Mouse (Mus musculus) kidney, postnatal 14 days (tissue): ENCODE results near the gene Agpat2.

ENCODE experiments used
- DNase-seq: peaks from one replicate; pipeline ENCODE4 v3.0.0; 2022; ENCODE audit warnings: mixed read lengths

Agpat2 gene

DNA sequence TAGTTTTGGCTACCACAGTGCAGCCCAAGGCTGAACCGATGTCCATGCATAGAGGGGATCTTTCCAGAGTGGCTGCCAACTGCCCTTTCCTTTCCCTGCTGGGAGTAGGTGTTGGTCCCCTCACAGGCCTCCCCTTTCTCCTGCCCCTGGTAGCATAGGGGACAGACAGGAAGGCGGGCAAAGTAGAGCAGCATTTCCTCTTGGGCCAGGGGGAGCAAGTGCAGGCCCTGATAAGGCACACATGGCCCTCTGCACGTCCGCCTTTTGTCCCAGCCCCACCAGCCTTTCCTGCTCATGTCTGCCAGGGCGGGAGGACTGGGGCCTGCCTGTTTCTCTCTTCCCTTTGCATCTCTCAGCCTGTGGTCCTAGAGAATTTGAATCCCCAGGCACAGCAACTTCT is 32.4 kb downstream of the Agpat2 start:
- peak; percentile 79 for DNase-seq

DNA sequence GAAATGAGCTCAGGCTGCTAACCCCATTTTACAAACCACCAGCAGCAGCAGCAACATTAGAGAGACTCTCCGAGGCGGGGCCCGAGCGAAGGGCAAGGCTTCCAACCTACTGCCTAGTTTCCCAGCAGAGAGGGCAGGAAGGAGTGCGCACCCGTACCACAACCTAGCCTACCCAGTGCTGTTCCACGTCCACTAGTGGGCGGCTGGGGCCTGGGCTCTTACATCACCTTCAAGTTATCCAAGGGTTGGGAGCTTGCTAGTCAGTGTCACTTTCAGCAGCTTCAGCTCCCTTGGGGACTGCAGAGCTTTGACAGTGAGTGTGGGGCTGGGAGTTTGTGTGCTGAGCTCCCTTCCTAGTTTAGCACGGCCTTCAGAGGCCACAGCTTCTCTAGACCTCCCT is 32.8 kb downstream of the Agpat2 start:
- DNase-seq: peak; percentile 59

DNA sequence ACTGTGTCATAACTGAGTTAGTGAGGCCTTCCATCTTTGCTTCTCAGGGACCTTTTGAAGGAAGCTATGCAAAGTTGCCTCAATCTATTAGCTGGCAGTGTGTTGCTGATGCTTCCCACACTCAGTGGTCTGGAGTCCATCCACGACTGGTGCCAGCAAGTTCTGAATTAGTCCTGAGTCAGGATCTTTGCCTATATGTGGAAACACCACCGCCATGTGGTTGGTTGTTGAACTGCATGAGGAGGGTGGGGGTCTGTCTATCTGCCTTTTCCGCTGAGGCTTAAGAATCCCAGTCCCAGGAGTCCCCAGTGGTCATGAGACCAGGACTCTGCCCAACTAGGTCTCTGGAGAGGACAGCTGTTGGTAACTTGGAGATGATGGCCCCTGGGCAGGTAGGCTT is 34.2 kb downstream of the Agpat2 start:
- peak; percentile 78 for DNase-seq

DNA sequence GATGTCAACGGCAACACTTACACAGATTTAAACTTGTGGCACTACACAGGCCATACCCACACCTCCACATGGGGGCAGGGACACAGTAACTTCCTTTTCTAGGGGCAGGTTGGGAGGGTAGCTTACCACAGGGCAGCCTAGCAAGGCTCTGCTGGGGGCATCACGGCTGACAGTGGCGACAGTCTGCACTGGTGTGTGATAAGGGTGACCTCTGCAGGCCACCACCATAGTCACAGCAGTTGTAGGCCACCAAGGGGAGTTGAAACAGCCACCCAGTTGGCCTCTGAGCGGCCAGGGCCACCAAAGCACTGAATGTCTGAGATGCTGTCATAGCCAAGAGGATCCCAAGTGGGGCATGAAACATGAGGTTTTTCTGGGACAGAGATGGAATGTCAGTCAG is 38.0 kb downstream of the Agpat2 start:
- DNase-seq: peak; percentile 69

DNA sequence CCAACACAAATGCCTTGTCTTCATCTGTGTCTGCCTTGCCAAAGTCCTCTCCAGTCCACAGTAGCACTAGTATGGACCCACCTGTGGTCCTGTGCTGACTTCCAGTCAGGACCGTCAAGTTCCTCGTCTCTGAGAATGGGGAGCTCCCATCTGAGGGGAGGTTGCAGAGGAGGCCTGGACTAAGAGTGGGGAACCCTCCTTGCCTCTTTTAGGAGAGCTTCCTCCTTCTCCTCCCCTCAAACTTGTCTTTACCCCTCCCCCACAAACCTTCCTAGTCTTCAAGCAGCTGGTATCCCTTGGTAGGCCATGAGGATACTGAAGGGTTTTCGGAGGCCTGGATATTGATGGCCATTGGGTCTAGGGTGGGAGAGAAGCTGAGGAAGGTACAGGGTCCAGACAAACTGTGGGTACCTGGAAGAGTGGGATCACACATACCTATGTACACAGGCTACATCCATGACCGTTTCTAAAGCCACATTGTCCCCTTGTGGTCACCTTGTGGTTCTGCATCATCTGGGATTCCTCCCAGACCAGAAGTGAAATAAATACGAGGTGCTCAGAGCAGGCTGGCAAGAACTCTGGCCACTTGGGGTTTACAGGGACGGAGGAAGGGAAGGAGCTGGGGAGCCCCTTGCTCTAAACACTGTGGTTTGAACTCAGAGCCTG is 42.7 kb downstream of the Agpat2 start:
- peak; percentile 71 for DNase-seq

DNA sequence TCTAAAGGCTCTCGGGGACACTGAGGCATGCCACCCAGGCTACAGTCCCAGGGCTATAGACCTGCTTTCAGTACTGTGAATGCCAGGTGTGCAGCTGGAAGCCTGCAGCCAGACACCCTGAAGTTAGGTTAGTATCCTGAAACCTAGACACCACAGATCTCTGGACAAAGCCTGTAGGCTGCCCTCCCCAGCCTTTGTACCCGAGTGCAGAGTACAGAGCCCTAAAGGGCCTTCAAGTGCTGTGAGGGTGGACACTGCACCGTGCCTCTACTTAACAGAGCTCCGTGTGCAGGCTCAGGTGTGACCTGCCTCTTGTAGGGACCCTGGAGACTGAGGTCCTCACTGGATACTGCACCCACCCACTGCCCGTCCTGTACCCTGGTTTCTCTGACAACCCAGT is 43.7 kb downstream of the Agpat2 start:
- DNase-seq: no peak

DNA sequence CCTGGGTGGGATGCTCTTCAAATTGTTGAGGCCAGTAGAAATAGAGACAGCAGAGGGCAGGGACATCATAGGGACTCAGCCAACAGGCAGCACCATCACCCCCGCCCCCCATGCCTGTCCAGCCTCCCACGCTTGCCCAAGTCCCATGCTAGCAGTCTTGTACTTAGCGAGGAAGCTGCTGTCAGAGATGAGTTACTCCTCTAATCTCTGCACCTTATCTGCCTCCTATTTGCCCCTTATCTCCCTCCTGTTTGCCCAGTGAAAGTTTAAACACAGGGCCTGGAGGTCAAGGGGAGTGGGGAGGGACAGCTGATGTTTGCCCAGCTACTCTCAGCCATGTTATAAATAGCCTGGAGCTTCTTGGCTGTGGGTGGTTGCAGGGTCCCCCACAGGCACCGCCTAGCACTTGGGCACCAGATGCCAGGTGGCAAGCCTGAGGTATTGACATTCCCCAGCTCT is 47.7 kb downstream of the Agpat2 start:
- no peak for DNase-seq

DNA sequence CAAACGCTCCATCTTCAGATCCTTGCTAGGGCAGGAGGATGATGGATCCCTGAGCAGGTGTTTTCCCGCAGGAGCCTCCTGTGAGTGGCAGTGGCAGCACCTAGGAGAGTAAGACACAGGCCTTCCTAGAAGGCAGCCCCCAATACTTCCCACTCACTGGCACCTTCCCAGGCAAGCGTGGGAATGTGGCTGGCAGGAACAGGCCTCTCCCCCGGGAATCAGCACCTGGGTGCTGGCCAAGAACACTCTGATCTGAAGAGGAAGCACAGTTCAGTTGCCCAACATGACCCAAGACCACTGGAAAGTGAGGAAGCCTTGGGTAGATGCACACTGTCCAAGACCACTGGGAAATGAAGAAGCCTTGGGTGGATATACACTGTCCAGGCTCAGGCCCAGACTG is 49.1 kb downstream of the Agpat2 start:
- peak; percentile 56 for DNase-seq

DNA sequence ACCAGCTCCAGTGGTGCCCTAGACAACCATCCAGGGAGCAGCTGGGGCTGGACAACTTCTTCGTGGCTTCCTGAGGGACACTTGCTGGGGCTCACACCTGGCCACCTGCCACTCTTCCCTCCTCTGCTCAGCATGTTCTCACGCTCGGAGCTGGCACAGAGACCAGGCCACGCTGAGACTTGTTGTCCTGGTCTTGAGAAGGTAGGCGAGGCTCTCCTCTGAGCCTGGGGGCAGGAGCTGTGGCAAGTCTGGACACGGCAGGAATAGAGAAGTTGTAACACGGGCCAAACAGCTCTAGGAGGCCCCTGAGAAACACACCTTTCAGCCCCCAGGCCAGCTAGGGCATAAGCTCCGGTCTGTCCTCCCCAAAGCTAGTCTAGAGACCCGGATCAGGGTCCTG is 50.3 kb downstream of the Agpat2 start:
- no peak for DNase-seq

DNA sequence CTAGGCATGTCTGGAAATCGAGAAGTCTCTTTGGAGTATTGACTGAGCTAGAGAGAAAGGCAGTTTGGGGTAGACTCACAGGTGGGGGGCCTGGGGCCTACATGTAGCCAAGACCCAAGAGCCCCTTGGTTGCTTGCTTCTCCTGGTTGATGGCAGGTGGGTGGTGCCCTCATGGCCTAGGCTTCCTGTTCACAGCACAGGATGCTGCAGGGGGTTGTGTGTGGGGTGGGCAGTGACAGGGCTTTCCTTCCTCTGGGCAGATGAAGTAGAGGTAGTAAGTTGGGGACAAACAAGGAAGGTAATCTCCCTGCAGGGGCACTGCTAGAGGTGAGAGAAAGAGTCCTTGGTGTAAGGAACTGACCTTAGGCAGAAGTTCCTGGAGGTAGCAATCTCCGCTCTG is 52.2 kb downstream of the Agpat2 start:
- DNase-seq: no peak

DNA sequence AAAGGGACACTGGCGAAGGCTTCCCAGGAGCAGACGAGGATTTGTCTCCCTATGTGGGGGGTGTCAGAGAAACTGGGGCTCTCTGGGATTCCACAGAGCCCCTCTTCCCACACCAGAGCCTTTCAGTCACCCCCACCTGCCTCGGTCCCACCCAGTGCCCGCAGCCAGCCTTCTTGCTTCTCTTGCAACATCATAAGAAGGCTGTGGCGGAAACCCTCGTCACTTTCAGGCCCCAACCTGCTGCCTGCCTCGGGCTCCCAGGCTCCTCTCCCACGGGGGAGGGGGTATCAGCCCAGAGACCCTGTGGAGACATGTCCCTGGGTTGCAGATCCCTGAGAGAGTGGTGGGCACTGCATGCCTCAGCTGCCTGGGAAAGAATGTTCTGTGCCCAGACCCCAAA is 52.8 kb downstream of the Agpat2 start:
- DNase-seq: no peak

DNA sequence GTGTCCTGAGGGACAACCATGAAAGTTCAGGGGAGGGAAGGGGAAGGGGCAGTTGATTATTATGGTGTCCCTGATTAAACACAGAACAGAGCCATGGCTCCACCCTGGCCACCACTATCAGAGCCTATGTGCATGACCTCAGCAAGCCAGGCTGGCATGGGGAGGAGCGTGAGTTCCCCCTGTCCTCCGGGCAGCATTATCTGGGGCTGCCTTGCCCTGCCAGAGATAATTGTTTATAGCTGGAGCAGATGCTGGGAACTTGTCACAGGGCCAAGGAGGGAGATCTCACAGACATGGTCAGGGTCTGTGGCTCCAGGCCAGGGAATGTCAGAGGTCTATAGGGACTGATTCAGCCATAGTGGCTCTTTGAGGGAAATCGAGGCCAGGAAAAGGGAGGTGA is 53.4 kb downstream of the Agpat2 start:
- DNase-seq: no peak

DNA sequence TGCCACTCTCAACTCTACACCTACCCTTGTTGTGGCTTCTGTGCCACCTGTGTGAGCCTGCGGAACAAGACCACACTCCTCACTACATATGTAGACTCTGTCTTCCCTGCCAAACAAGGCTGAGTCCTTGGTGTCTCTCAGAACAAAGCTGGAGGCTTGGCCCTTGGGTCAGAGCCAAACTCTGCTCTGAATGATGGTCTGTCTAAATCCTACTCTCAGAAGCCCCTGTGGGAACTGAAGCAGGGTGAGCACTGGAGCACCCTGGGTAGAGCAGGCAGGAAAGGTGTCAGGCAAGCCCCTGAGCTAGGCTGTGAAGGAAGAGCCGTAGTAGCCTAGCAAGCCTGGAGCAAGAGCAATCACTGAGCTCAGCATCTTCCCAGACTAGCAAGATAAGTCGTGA is 54.0 kb downstream of the Agpat2 start:
- no peak for DNase-seq

DNA sequence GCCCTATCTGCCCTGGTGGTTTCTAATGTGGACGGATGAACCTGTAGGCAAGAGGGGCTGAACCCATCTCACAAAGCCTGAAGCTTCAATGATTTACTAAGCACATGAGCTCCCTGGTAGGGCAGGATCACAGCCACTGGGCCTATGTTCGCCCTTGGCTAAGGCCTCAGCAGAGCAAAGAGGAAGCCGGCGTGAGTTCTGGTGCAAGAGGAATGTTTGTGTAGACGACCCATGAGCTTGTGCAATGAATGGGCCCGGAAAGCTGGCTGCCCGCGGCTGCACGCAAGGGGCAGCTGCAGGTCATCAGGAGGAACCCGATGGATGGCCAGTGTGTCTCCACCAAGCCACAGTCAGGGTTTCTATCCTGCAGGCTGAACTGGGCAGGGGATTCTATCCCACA is 54.4 kb downstream of the Agpat2 start:
- peak; percentile 52 for DNase-seq

DNA sequence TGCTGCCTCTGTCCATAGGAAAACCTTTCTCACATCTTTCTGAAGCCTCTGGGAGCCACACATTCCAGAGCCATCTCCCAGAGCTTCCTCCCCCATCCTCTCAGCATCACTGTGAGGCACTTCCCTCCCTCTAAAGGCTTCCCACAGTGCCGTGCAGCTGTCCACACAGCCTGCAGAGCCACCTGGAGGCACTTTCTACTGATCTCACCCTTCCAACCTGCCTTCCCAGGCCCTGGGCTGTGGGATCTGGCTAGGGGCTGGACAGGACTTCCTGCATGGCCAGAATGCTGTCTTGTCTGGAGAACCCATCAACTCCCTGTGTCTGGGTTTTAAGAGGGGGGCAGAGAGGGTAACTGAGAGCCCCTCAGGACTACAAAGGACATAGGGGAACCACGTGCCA is 56.7 kb downstream of the Agpat2 start:
- DNase-seq: no peak

DNA sequence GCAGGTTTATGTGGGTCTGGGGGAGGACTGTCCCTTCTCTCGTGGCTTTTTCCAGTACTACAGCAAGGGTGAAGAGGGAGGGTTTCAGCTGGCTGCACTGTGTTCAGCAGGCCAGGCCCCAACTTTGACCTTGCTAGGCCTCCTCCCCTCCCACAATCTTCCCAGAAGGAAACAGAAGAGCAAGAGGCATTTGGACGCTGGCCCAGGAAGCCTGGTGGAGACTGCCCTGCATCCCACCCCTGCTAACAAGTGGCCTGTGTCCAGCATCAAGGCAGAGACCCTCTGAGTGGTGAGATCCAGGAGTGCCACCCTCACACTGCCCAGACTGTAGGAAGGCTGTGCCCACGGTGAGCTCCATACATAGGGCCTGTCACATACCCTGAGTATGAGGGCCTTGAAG is 60.0 kb downstream of the Agpat2 start:
- DNase-seq: peak; percentile 84

DNA sequence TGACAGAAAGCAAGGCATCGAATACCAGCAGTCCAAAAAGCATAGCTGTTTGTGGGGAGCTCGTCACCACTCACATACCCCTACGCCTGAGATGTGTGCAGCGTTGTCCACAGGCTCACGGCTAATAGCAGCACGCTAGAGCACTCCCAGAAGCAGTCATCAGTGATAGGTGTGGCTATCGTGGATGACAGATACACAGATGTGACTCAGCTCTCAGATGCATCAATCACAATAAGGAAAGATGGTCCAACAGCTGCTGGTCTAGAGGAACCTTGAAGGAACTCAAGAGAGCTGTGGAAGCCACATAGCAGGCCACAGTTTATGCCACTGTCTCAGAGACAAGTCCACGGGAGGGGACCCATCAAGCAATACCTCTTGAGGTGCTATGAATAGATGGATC is 60.4 kb downstream of the Agpat2 start:
- DNase-seq: no peak

DNA sequence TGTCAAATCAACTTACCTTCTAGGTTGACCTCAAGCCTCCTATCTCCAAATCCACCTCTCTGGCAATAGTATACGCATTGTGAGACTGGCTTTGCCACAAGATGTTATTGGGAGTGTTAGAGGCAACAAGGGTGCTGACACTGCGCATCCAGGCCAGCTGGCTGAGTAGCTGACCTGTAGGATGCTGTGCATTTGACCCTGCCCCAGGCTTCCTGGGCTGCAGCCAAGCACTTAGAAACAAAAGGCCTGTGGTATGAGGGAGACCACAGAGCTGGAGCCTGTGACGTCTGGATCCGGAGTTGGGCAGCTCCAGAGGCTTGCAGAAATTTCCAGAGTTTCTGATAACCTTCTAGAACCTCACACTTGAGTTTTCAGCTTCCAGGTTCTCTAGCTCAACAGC is 61.1 kb downstream of the Agpat2 start:
- peak; percentile 75 for DNase-seq
